Mouse (Mus musculus) left cerebral cortex, postnatal 36 days (tissue): ENCODE measurements around the gene Slc26a9. TPM values are rescaled to one million over a fixed set of nuclear protein-coding genes. Genes with fewer than 3 reads are reported as not detected.
A peak's percentile ranks its signal among the peaks of the same experiment; 100 is the strongest.
"Not testable (repeated sequence)": the region's sequence is repeated elsewhere in the genome, so short reads cannot be mapped to it uniquely, and the experiment has no call there.

Experiments
- DNase-seq, 2 experiments: peaks; one replicate each; pipeline ENCODE4 v3.0.0; 2021 to 2022; ENCODE audit warnings: low spot score in 2 of 2, mixed read lengths in 1 of 2
- intact Hi-C: fragments of 180-260 bp; cut with DNase I; formaldehyde crosslinking; loops from one replicate; pipeline ENCODE4 v1.15.1; 2025
- total RNA-seq, 2 experiments: library from RNA; stranded (reverse); gene quantifications; 2 replicates each; pipeline ENCODE4 v1.2.3; 2021

Slc26a9 gene
- total RNA-seq, 2 experiments from 2014 or later: 0.07 to 0.16 TPM

GRCm38 (mm10) chr1:131812631-131813295, 68.9 kb downstream of the Slc26a9 start:
- intact Hi-C loops: no loop called here
- DNase-seq: no peak

DNA sequence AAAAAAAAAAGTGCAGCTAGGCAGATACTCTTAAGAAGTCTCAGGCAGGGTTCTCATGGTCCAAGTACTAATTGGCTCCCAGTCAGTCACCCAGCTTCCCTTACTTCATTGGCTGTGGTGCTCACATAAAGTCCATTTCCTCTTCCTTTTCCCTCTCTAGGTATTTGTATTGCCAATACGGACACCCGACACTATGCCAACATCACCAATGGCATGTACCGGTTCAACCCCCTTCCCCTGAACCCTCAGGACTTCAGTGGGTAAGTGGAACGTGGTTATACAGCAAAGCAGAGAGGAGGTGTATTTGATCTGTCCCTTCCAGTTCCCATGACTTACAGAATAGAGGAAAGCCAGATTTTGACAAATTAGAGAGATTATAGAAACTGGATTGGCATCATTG, 69.9 kb downstream of the Slc26a9 start:
- DNase-seq: no peak
- intact Hi-C loops: no loop called here

GRCm38 (mm10) chr1:131814191-131814590, 70.4 kb downstream of the Slc26a9 start:
- DNase-seq: no peak
- intact Hi-C loops: no loop called here

GRCm38 (mm10) chr1:131816886-131817285, 73.1 kb downstream of the Slc26a9 start:
- DNase-seq: no peak
- intact Hi-C loops: no loop called here

DNA sequence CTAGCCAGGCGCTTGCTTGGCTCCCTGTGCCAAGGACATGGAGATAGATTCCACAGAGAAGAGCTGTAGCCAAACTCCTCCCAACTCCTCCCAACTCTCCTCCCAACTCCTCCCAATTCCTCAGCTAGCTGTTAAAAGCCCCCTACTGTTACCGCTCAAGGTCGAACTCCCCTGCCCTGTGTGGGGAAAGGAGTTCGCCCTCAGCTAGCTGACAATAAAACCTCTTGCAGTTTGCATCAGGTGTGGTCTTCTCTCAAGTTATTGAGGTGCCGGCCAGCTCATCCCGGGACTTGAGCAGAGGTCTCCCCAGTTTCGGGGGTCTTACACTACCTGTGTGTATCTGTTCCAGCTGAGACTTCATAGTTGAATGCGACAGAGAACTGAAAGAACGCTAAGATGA, 76.5 kb downstream of the Slc26a9 start:
- intact Hi-C loops, DNase-seq: not testable (repeated sequence)

- intact Hi-C loops: no loop called here
- peak in 1 of 2 experiments; percentile 43 for DNase-seq
Observed at GRCm38 (mm10) chr1:131820887-131821328, 77.1 kb downstream of the Slc26a9 start.

Other genes with a start within 250 kb of the Slc26a9 start
- gene Srgap2, start 216.7 kb upstream of the Slc26a9 start, total RNA-seq: 10 to 100 TPM; 60.7 to 98.2 TPM
- 1 to 10 TPM; 1.3 to 1.5 TPM for gene Fam72a, start 216.1 kb upstream of the Slc26a9 start, total RNA-seq
- not detected for gene Avpr1b, start 144.8 kb upstream of the Slc26a9 start, total RNA-seq
- gene Ctse, start 105.7 kb upstream of the Slc26a9 start, total RNA-seq: under 1 TPM in 1 of 2 experiments, not detected in 1; 0.17 TPM
- gene Rab7b, start 55.3 kb upstream of the Slc26a9 start, total RNA-seq: 1 to 10 TPM; 3.0 to 3.3 TPM
- 1 to 10 TPM; 1.5 to 2.2 TPM for gene Pm20d1, start 53.4 kb downstream of the Slc26a9 start, total RNA-seq
- gene Slc41a1, start 83.5 kb downstream of the Slc26a9 start, total RNA-seq: 10 to 100 TPM; 42.8 to 51.5 TPM
- gene Rab29, start 123.2 kb downstream of the Slc26a9 start, total RNA-seq: 1 to 10 TPM; 6.9 to 7.1 TPM
- gene Nucks1, start 166.5 kb downstream of the Slc26a9 start, total RNA-seq: 100 to 1,000 TPM; 144 to 148 TPM
- gene Slc45a3, start 218.9 kb downstream of the Slc26a9 start, total RNA-seq: 1 to 10 TPM; 1.0 to 1.4 TPM